Mouse (Mus musculus): ENCODE results near the gene Sqor. TPM values are rescaled to one million over a fixed set of nuclear protein-coding genes. Genes with fewer than 3 reads are reported as not detected.

The Sqor gene
- polyA plus RNA-seq (2012; ENCODE audit: low replicate concordance): 1.9 and 11.3 TPM in 2 replicates

GRCm38 (mm10) chr2:122765071-122765793 is at the start of gene Sqor:
Gene Sqor (plus strand): TSS chr2:122765237.

GRCm38 (mm10) chr2:122737894-122738830 is 26.9 kb upstream of the Sqor start, which contains the start of gene Bloc1s6:
Gene Bloc1s6 (plus strand): TSS chr2:122738503.

Other genes starting within 250 kb of the Sqor start
- gene Gatm, start 153.9 kb upstream of the Sqor start, polyA plus RNA-seq (2012; ENCODE audit: low replicate concordance): 7.7 and 10.3 TPM in 2 replicates
- gene AA467197, start 128.3 kb upstream of the Sqor start, polyA plus RNA-seq (2012; ENCODE audit: low replicate concordance): 0.36 and 0.42 TPM in 2 replicates
- gene Slc30a4, start 62.6 kb upstream of the Sqor start, polyA plus RNA-seq (2012; ENCODE audit: low replicate concordance): 4.1 TPM in 2 replicates
- 16.6 and 18.3 TPM in 2 replicates for gene Bloc1s6, start 26.7 kb upstream of the Sqor start, polyA plus RNA-seq (2012; ENCODE audit: low replicate concordance)